Mouse (Mus musculus) limb, embryonic 14.5 days (tissue): Measurements from ENCODE around the gene Usp43. TPM values are rescaled to one million over a fixed set of nuclear protein-coding genes. Genes with fewer than 3 reads are reported as not detected.

Source experiments
- ATAC-seq: fragments of 200-750 bp; cut with Nextera tagmentation; 2 replicates; pipeline ENCODE4 v1.8.0; 2017; ENCODE audit warnings: low read depth, moderate number of reproducible peaks, moderate TSS enrichment; ENCODE audit not compliant: low FRiP score
- DNase-seq: peaks from one replicate; pipeline ENCODE4 v3.0.0-alpha.2; 2015; ENCODE audit warnings: low spot score
- H3K27ac ChIP-seq: fragments of 300-500 bp; sonication (generic); replicated peaks from 2 replicates; pipeline ENCODE4 v1.5.1; 2014; ENCODE audit warnings: low read depth, mild to moderate bottlenecking, low read length, moderate library complexity, mixed read lengths
- H3K27me3 ChIP-seq: fragments of 300-500 bp; sonication (generic); 2 replicates; pipeline ENCODE4 v1.6.1; 2014; ENCODE audit warnings: low read length, mixed read lengths; ENCODE audit not compliant: control insufficient read depth, insufficient read depth
- H3K36me3 ChIP-seq: fragments of 300-500 bp; sonication (generic); 2 replicates; pipeline ENCODE4 v1.6.1; 2014; ENCODE audit warnings: mild to moderate bottlenecking, low read length, moderate library complexity, mixed read lengths; ENCODE audit not compliant: control insufficient read depth, insufficient read depth
- H3K4me1 ChIP-seq: fragments of 300-500 bp; sonication (generic); 2 replicates; pipeline ENCODE4 v1.6.1; 2014; ENCODE audit warnings: antibody characterized with exemption, low read length, mixed read lengths; ENCODE audit not compliant: control insufficient read depth, insufficient read depth
- H3K4me2 ChIP-seq: fragments of 300-500 bp; sonication (generic); replicated peaks from 2 replicates; pipeline ENCODE4 v1.6.1; 2014; ENCODE audit warnings: low read depth, mild to moderate bottlenecking, low read length, moderate library complexity; ENCODE audit not compliant: severe bottlenecking
- H3K4me3 ChIP-seq: fragments of 300-500 bp; sonication (generic); replicated peaks from 2 replicates; pipeline ENCODE4 v1.5.1; 2014; ENCODE audit warnings: low read length
- H3K9ac ChIP-seq: fragments of 300-500 bp; sonication (generic); 2 replicates; pipeline ENCODE4 v1.6.1; 2014; ENCODE audit warnings: mild to moderate bottlenecking, low read depth, low read length, moderate library complexity; ENCODE audit not compliant: severe bottlenecking
- H3K9me3 ChIP-seq: fragments of 300-500 bp; sonication (generic); 2 replicates; pipeline ENCODE4 v1.6.1; 2016; ENCODE audit warnings: low read length; ENCODE audit not compliant: control insufficient read depth
- POLR2A ChIP-seq: fragments of 200-500 bp; IDR thresholded peaks from 2 replicates; pipeline ENCODE4 v1.8.0; 2012; ENCODE audit warnings: inconsistent platforms, mild to moderate bottlenecking, moderate library complexity, borderline replicate concordance; ENCODE audit not compliant: insufficient read depth, insufficient read length; ENCODE audit errors: extremely low read depth
- WGBS: fragments of 180-500 bp; shearing (Covaris S2); extraction: QIAGEN DNeasy Blood & Tissue Kit; methylation state at CpG from one replicate; pipeline ENCODE4 v1.1.7; 2014; 5-methylcytosine and 5-hydroxymethylcytosine counted together
- polyA plus RNA-seq, 2 experiments: library from polyadenylated mRNA; depleted of rRNA in 1 of 2; stranded (reverse) in 1 of 2; unstranded in 1 of 2; fragments of >200 nt; fragmentation: Nextera tagmentation in 1 of 2; extraction: Ambion mirVana in 1 of 2; gene quantifications; 2 replicates each; pipeline versions ENCODE4 v1.2.1 to v1.2.3; 2012 to 2014

The Usp43 gene
- polyA plus RNA-seq, 2 experiments = 1.8 to 1.9 TPM

- no peak overlapping the region for H3K4me2 ChIP-seq
- H3K9me3 ChIP-seq = no peaks in the 10 kb centered on the region
- 14% methylated on average over 15 of the region's 15 CpGs for WGBS
- H3K4me1 ChIP-seq = peaks cover 2% of the 10 kb centered on the region; the same call in 1 of the 2 replicates
- H3K27ac ChIP-seq = no peak overlapping the region
- H3K4me3 ChIP-seq = no peak overlapping the region
- DNase-seq = no peak
- H3K36me3 ChIP-seq = no peaks in the 10 kb centered on the region
- H3K27me3 ChIP-seq = peaks cover 5% of the 10 kb centered on the region
- H3K9ac ChIP-seq = no peak overlapping the region
- TF ChIP-seq POLR2A = no peak
- no peak for ATAC-seq
Measured at GRCm38 (mm10) chr11:67926348-67927055, 4.5 kb upstream of the Usp43 start.

GRCm38 (mm10) chr11:67925000-67925399 is 3.0 kb upstream of the Usp43 start:
- 84% methylated on average over 13 of the region's 13 CpGs for WGBS
- DNase-seq (no peak), ATAC-seq (no peak)
- TF ChIP-seq POLR2A = no peak
- Histone ChIP-seq H3K36me3 (no peaks in the 10 kb centered on the region), H3K27ac (no peak overlapping the region), H3K9ac (no peak overlapping the region), H3K9me3 (no peaks in the 10 kb centered on the region), H3K4me1 (peaks cover 2% of the 10 kb centered on the region; the same call in 1 of the 2 replicates), H3K27me3 (peaks cover 20% of the 10 kb centered on the region), H3K4me2 (no peak overlapping the region), H3K4me3 (no peak overlapping the region)

GRCm38 (mm10) chr11:67923720-67924119 is 1.8 kb upstream of the Usp43 start:
- H3K36me3 ChIP-seq = no peaks in the 10 kb centered on the region
- no peaks in the 10 kb centered on the region for H3K9me3 ChIP-seq
- TF ChIP-seq POLR2A = no peak
- H3K9ac ChIP-seq = no peak overlapping the region
- H3K4me2 ChIP-seq = no peak overlapping the region
- H3K27ac ChIP-seq = no peak overlapping the region
- no peak overlapping the region for H3K4me3 ChIP-seq
- H3K4me1 ChIP-seq = peaks cover 2% of the 10 kb centered on the region; the same call in 1 of the 2 replicates
- ATAC-seq = no peak
- WGBS = 93% methylated on average over 5 of the region's 5 CpGs
- H3K27me3 ChIP-seq = peaks cover 20% of the 10 kb centered on the region
- no peak for DNase-seq

GRCm38 (mm10) chr11:67922755-67923125 is 787 bp upstream of the Usp43 start:
- WGBS = under 1% methylated on average over 12 of the region's 12 CpGs
- TF ChIP-seq POLR2A = no peak
- H3K4me3 ChIP-seq = peak overlapping the region; percentile 68
- H3K27ac ChIP-seq = no peak overlapping the region
- peak; percentile 39; the same call in 1 of the 2 replicates for ATAC-seq
- peak overlapping the region; percentile 100 for H3K4me2 ChIP-seq
- peak; percentile 82 for DNase-seq
- peaks cover 2% of the 10 kb centered on the region; the same call in 1 of the 2 replicates for H3K4me1 ChIP-seq
- H3K27me3 ChIP-seq = peaks cover 20% of the 10 kb centered on the region
- no peak overlapping the region for H3K9ac ChIP-seq
- no peaks in the 10 kb centered on the region for H3K36me3 ChIP-seq
- H3K9me3 ChIP-seq = no peaks in the 10 kb centered on the region

- Histone ChIP-seq H3K36me3 (no peaks in the 10 kb centered on the region), H3K4me3 (peak overlapping the region; percentile 68), H3K27ac (no peak overlapping the region), H3K9me3 (no peaks in the 10 kb centered on the region), H3K27me3 (peaks cover 20% of the 10 kb centered on the region), H3K4me2 (peak overlapping the region; percentile 100), H3K9ac (peak overlapping the region; percentile 57), H3K4me1 (peaks cover 2% of the 10 kb centered on the region; the same call in 1 of the 2 replicates)
- no peak for TF ChIP-seq POLR2A
- DNase-seq (no peak), ATAC-seq (peak; percentile 53; the same call in 1 of the 2 replicates)
- 1% methylated on average over 47 of the region's 47 CpGs for WGBS
Measured at GRCm38 (mm10) chr11:67921091-67921826, 694 bp downstream of the Usp43 start.
